Mouse (Mus musculus) hindlimb bud, embryonic 11.5 days (tissue): Measurements from ENCODE around the gene Slfn3.
"Not testable (repeated sequence)": the region's sequence is repeated elsewhere in the genome, so short reads cannot be mapped to it uniquely, and the experiment has no call there.

ENCODE experiments used
- DNase-seq: peaks from one replicate; pipeline ENCODE4 v3.0.0-alpha.2; 2012; ENCODE audit warnings: low read depth, low spot score; ENCODE audit errors: extremely low spot score

Gene Slfn3

GRCm38 (mm10) chr11:83191134-83191893 lies at the start of gene Slfn3:
Gene Slfn3, plus strand, starts transcription at chr11:83191330.
- DNase-seq: no peak

DNA sequence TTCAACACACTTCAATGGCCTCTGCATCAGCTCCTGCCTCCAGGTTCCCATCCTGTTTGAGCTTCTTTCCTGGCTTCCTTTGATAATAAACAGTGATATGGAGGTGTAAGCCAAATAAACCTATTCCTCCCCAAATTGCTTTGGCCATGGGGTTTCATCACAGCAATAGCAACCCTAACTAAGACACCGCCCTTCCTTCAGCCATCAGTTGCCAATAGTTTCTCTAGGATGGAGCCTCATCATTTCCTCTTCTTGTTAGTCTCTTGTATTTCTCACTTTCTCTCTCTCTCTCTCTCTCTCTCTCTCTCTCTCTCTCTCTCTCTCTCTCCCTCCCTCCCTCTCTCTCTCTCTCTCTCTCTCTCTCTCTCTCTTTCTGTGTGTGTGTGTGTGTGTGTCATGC lies 42.2 kb upstream of the Slfn3 start:
- DNase-seq: not testable (repeated sequence)

DNA sequence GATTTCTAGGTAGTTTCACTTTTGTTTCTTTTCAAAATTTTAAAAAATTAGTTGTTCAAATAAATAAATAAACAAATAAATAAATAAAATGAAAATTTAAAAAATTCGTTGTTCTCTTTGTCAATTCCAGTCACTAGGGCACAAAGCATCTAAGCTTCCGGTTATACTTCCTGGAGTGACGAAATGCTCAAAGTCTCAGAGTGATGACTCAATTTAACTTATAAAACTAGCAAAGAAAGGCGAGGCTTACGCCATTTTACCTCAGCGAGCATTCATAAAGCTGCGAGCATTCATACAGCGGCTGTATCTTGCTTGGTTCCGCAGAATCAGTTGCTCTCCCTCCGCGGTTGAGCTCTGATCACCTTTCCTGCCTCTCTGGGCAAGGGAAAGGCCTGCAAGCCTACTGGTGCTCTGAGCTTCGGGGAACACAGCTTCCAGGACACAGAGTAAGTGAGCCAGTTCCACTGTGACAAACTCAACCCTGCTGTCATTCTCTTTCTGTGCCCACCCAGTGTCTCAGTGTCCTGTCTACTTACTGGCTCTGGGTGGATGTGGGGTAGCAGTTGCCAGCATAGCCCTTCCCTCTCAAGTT lies 16.1 kb upstream of the Slfn3 start, which contains the start of gene Slfn4:
Slfn4 (plus strand) TSS at position 239 of the 592 bp plus-strand sequence.
- DNase-seq: no peak

GRCm38 (mm10) chr11:83192001-83192400 lies 871 bp downstream of the Slfn3 start:
- DNase-seq: no peak

GRCm38 (mm10) chr11:83205002-83205401 lies 13.9 kb downstream of the Slfn3 start:
- DNase-seq: no peak

DNA sequence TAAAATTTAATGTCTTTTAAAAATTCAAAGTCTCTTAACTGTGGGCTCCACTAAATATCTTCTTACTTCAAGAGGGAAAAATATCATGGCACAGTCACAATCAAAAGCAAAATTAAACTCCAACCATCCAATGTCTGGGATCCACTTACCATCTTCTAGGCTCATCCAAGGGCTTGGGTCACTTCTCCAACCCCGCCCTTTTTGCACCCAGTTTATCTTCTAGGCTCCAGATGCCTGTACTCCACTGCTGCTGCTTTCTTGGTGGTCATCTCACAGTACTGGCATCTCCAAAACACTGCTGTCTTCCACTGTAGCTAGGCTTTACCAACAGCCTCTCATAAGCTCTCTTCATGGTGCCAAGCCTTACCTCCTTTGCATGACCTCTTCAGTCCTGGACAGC lies 25.0 kb downstream of the Slfn3 start:
- no peak for DNase-seq

- DNase-seq: no peak
Measured at GRCm38 (mm10) chr11:83221328-83221877, 30.3 kb downstream of the Slfn3 start.

DNA sequence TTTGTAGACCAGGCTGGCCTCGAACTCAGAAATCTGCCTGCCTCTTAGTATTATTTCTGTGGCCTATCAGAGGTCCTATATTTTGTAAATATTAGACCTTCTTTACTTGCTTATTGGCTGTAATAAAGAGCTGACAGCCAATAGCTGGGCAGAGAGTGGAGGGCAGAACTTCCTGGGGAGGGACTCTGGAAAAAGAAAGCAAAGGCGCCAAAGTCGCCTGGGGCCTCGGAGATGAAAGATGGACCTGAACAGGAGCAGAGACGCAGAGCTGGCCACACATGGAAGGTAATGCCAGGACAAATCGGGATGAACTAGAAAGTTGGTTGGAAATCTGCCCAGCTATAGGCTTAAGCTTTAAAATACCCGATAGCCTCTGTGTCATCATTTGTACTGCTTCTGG lies 32.2 kb downstream of the Slfn3 start:
- DNase-seq: no peak

DNA sequence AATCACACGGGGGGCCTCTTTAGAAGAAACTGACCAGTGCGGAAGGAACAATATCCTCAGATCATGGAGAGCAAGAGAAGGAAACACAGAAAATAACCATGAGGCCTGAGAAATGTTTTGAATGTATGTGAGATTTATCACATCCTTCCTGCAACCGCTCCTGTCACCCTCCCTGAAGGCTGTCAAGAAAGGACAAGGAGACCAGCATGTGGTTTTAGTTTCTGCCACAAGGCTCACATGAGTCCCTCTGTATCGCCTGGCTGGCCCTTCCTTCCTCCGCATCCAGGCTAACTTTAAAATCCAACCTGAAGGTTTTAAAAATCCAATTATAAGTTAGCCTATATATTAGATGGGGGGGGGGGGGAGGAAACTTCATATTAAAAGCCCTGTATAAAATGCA lies 32.7 kb downstream of the Slfn3 start:
- not testable (repeated sequence) for DNase-seq

DNA sequence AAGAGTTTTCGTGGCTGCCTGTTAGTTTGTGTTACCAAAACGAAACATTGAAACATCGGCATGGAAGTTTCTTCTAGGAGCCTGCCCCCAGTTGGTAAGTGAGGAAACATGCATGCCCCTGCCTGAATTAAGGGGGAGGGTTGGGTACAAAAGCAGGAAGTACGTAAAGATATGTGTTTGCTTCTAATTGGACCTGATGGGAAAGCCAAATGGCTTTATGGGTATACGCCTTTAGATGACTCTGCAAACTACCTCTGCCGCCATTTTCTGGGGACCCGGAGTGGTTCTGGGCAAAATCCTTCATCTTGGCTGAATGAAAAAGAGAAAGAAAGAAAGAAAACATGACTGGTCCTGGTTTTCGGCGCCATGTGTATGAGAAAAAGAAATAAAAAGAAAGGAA lies 33.1 kb downstream of the Slfn3 start:
- no peak for DNase-seq

GRCm38 (mm10) chr11:83224750-83225149 lies 33.6 kb downstream of the Slfn3 start:
- DNase-seq: no peak

DNA sequence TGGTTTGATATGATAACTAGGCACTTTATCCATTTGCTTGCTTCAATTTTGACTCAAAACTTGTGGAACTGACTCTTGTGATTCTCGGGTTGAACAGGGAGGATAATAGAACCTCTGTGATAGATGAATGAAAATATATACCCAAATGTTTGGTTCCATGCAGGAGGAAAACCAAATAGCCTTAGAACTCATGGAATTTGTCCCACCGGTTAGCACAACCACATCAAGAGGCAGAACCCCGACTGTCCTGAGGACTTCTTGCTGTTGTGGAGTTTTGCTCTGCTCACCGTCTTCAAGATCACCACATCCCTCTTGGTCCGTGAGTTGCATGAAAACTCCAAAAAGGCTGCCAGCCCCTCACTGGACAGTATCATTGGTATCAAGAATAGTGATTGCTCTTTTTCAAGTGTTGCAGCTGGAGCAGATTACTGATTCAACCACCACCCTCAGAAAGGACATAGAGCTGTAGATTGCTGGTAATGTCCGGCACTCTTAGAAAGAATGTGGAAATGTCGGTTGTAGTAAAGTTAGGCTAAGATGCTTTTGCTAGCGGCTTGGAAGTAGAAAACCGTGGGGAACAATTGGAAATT lies 34.3 kb downstream of the Slfn3 start:
- no peak for DNase-seq

DNA sequence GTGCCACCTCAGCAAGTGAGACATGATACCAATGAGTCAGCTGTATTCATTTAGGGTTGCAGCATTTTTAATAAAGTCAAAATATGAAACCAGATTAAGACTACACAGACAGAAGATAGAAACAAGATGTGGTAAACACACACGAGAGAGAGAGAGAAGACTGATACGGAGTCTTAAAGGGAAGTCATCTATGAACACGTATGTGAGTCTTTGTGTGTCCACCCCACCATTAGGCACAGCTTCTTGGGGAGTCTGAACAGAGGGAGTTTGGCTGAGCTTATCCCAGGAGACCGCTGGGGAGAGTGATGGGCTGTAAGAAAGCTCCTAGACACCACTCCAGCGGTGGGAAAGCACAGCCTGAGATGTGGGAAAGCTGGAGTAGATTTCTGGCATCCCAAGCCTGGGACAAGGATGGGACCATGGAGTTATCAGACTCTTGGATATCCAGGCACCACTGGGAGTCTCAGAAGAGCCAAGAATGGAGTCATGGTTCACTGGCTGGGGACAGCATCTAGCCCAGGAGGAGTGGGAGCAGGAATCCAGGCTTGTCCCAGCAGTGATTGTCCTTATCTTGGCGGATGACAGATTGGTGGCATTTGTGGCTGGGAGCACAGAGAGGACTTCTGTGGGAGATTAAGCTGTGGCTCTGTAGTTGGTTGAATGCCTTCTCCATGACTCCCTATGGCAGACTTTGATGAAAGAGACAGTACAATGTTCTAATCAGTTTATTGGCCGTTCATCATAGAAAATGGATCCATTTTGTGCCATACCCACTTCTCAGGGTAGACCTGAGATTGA lies 37.0 kb downstream of the Slfn3 start:
- DNase-seq: no peak

- DNase-seq: no peak
Measured at GRCm38 (mm10) chr11:83230966-83231365, 39.8 kb downstream of the Slfn3 start.

GRCm38 (mm10) chr11:83233621-83234020 lies 42.5 kb downstream of the Slfn3 start:
- DNase-seq: not testable (repeated sequence)

GRCm38 (mm10) chr11:83237390-83237789 lies 46.3 kb downstream of the Slfn3 start:
- DNase-seq: not testable (repeated sequence)

DNA sequence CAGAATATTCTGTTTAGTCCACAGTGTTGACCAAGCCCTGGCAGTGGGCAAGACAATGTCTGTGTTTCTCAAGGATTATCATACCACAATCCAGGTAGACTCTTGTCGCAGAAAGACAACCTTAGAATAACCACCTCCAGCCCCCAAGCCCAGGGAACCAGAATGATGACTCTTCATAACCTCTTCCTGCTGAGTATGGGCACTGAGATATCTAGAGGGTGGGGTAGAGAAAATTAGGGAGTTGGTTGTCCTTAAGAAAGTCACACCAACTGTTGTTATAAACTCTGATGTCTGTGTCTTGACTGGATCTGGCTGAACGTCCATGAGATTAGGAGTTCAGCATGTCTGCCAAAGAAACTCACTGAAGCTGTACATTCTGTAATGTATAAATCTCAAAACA lies 47.3 kb downstream of the Slfn3 start:
- no peak for DNase-seq

- no peak for DNase-seq
Measured at GRCm38 (mm10) chr11:83239811-83240210, 48.7 kb downstream of the Slfn3 start.

DNA sequence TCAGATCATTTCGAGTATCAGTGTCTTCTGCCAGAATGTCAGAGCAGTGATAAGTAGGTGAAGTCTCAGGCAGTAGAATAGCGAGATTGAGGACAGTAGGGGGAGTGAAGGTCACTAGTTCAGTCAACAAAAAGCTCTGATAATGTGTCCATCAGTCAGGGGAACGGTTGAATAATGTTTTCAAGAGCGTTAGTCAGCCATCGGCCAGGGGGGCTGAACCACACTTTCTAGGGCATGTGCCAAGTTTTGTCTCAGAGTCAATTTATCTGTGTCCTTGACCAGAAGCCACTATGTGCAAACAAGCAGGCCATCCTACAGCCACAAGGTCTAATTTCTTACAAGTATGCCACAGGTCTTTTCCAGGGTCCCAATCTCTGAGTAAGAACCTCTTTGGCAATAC lies 66.1 kb downstream of the Slfn3 start:
- not testable (repeated sequence) for DNase-seq

DNA sequence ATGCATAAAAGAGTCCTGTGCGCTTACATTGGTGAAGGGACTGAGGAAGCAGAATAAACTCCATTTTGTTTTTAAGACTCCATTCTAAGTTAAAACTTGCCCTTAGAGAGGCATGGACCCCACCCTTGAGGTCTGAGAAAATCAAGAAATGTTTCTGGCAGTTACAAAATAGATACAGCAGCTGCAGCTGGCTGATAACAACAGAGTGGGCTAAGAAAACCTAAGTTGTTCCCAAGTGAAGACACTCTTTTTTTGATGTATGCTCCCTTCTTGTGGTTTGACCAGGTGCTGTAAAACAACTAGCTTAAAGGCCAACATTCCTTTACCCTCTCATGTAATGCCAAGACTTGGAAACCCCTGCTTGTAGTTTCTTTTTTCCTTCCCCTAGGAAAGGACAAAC lies 71.5 kb downstream of the Slfn3 start:
- DNase-seq: no peak

GRCm38 (mm10) chr11:83263146-83263545 lies 72.0 kb downstream of the Slfn3 start:
- DNase-seq: no peak
